Mouse (Mus musculus) CD4-positive, CD25-positive, alpha-beta regulatory T cell (primary cell): ENCODE results near the gene Inpp5d. TPM values are rescaled to one million over a fixed set of nuclear protein-coding genes. Genes with fewer than 3 reads are reported as not detected.

Source experiments
- polyA plus RNA-seq: library from polyadenylated mRNA; unstranded; fragments of 100-300 nt; shearing (Covaris generic); gene quantifications from one replicate; pipeline ENCODE4 v1.2.1, GENCODE M21; 2017

Gene Inpp5d
- polyA plus RNA-seq = 175 TPM

GRCm38 (mm10) chr1:87620211-87620668 is at the start of gene Inpp5d:
TSS of gene Inpp5d (plus strand) at chr1:87620312.

GRCm38 (mm10) chr1:87573800-87574215 is 46.3 kb upstream of the Inpp5d start, which contains the start of gene Ngef:
TSS of gene Ngef (minus strand) at chr1:87573870.

GRCm38 (mm10) chr1:87755641-87756470 is 135.7 kb downstream of the Inpp5d start, which contains the start of gene Atg16l1:
TSS of gene Atg16l1 (plus strand) at chr1:87755870.

Other genes starting within 250 kb of the Inpp5d start
- gene Kcnj13, start 225.6 kb upstream of the Inpp5d start, polyA plus RNA-seq = 0.32 TPM
- not detected for gene Snorc, start 150.0 kb upstream of the Inpp5d start, polyA plus RNA-seq
- not detected for gene Neu2, start 110.4 kb upstream of the Inpp5d start, polyA plus RNA-seq
- not detected for gene Ngef, start 46.4 kb upstream of the Inpp5d start, polyA plus RNA-seq
- 59.8 TPM for gene Atg16l1, start 135.6 kb downstream of the Inpp5d start, polyA plus RNA-seq
- 6.2 TPM for gene Sag, start 183.4 kb downstream of the Inpp5d start, polyA plus RNA-seq
- 128 TPM for gene Dgkd, start 233.0 kb downstream of the Inpp5d start, polyA plus RNA-seq